ENCODE assay signal across 8 mouse cellular contexts in the genomic region with DNA sequence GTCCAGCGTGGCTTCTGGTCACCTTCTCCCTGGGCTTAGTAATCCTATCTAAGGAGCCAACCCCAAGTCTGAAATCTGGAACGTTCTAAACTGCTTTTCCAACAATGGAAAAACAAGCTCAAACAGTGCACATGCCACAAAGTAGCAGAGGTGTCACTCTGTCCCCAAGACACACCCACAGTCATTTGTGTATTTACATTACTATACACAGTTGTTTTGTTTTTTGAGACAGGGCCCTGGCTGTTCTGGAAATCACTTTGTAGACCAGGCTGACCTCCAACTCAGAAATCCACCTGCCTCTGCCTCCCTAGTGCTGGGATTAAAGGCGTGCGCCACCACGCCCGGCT. TPM values are rescaled to one million over a fixed set of nuclear protein-coding genes. Genes with fewer than 3 reads are reported as not detected.
DNase-seq lines count a peak whose midpoint lies in the region; ATAC-seq and TF ChIP-seq lines count a peak whose summit lies in the region.

No protein-coding gene starts in this region.

- no peaks in the 10 kb centered on the region for H3K9me3 ChIP-seq in forebrain, embryonic 12.5 days
- no peaks in the 10 kb centered on the region for H3K9me3 ChIP-seq in liver, embryonic 12.5 days (replicated peaks)
- H3K9me3 ChIP-seq in stomach, embryonic 16.5 days (replicated peaks; ENCODE audit: control insufficient read depth, low read length): no peaks in the 10 kb centered on the region

- H3K9ac ChIP-seq in forebrain, embryonic 12.5 days: peak overlapping the region; percentile 5; the same call in 1 of the 2 replicates
- peak overlapping the region; percentile 96 for H3K9ac ChIP-seq in liver, embryonic 12.5 days
- H3K9ac ChIP-seq in stomach, embryonic 16.5 days (ENCODE audit: low read length): peak overlapping the region; percentile 99

- no peak for ATAC-seq in forebrain, embryonic 12.5 days (ENCODE audit: low FRiP score)
- ATAC-seq in liver, embryonic 12.5 days: peak; percentile 46
- no peak for ATAC-seq in stomach, embryonic 16.5 days (ENCODE audit: insufficient read depth, low FRiP score)

- peak overlapping the region; percentile 89 for H3K4me3 ChIP-seq in testis, adult 2 months (ENCODE audit: control insufficient read depth, low read depth, low read length)
- peak overlapping the region; percentile 99 for H3K4me3 ChIP-seq in forebrain, embryonic 12.5 days (replicated peaks)
- H3K4me3 ChIP-seq in liver, embryonic 12.5 days: peak overlapping the region; percentile 95
- peak overlapping the region; percentile 98 for H3K4me3 ChIP-seq in stomach, embryonic 16.5 days (replicated peaks; ENCODE audit: low read length)

- no peaks in the 10 kb centered on the region for H3K27me3 ChIP-seq in testis, adult 2 months (ENCODE audit: control insufficient read depth, insufficient read depth, low read length)
- no peaks in the 10 kb centered on the region for H3K27me3 ChIP-seq in forebrain, embryonic 12.5 days
- no peaks in the 10 kb centered on the region for H3K27me3 ChIP-seq in liver, embryonic 12.5 days (replicated peaks)
- H3K27me3 ChIP-seq in stomach, embryonic 16.5 days (ENCODE audit: control insufficient read depth, insufficient read depth, low read length): peaks cover 3% of the 10 kb centered on the region; the same call in 1 of the 2 replicates

- 63% methylated on average over 6 of the region's 6 CpGs for WGBS in forebrain, embryonic 12.5 days
- 45% methylated on average over 6 of the region's 6 CpGs for WGBS in liver, embryonic 12.5 days (ENCODE audit: insufficient replicate concordance)
- 59% methylated on average over 6 of the region's 6 CpGs for WGBS in stomach, embryonic 16.5 days

- H3K4me1 ChIP-seq in testis, adult 2 months (ENCODE audit: control insufficient read depth, insufficient read depth, low read length): peaks cover 6% of the 10 kb centered on the region
- H3K4me1 ChIP-seq in forebrain, embryonic 12.5 days: peaks cover 18% of the 10 kb centered on the region
- H3K4me1 ChIP-seq in liver, embryonic 12.5 days: peaks cover 41% of the 10 kb centered on the region
- H3K4me1 ChIP-seq in stomach, embryonic 16.5 days (ENCODE audit: control insufficient read depth, insufficient read depth, low read length): peaks cover 16% of the 10 kb centered on the region

- H3K4me2 ChIP-seq in forebrain, embryonic 12.5 days: peak overlapping the region; percentile 92
- peak overlapping the region; percentile 79 for H3K4me2 ChIP-seq in liver, embryonic 12.5 days
- H3K4me2 ChIP-seq in stomach, embryonic 16.5 days (ENCODE audit: low read depth, low read length): peak overlapping the region; percentile 81

- no peaks in the 10 kb centered on the region for H3K36me3 ChIP-seq in testis, adult 2 months (ENCODE audit: control insufficient read depth, insufficient read depth, low read length)
- peaks cover 8% of the 10 kb centered on the region for H3K36me3 ChIP-seq in forebrain, embryonic 12.5 days (replicated peaks)
- H3K36me3 ChIP-seq in liver, embryonic 12.5 days: peaks cover 24% of the 10 kb centered on the region
- no peaks in the 10 kb centered on the region for H3K36me3 ChIP-seq in stomach, embryonic 16.5 days (ENCODE audit: control insufficient read depth, insufficient read depth, low read length)

- DNase-seq in testis, postnatal 14 days (ENCODE audit: low spot score): no peak
- DNase-seq in thymus, adult 18-20 months: no peak
- no peak for DNase-seq in ovary, postnatal 14 days (ENCODE audit: low spot score)
- DNase-seq in kidney, postnatal 25 days: no peak

- H3K27ac ChIP-seq in testis, adult 2 months (ENCODE audit: control insufficient read depth, insufficient read depth, low read depth, low read length): peak overlapping the region; percentile 67
- peak overlapping the region; percentile 74; the same call in 1 of the 2 replicates for H3K27ac ChIP-seq in forebrain, embryonic 12.5 days
- peak overlapping the region; percentile 83 for H3K27ac ChIP-seq in liver, embryonic 12.5 days
- H3K27ac ChIP-seq in stomach, embryonic 16.5 days (ENCODE audit: low read length): no peak overlapping the region

- TF ChIP-seq CTCF in testis, adult 2 months (IDR thresholded peaks at IDR 0.05; ENCODE audit: control insufficient read depth, insufficient read depth, insufficient replicate concordance, low read depth, low read length): no peak

- no peak for TF ChIP-seq POLR2A in testis, adult 2 months (IDR thresholded peaks at IDR 0.05; ENCODE audit: control insufficient read depth, low read depth, low read length)

RNA-seq across cellular contexts. Expression of gene Pelp1, which starts 0.4 kb away (rescaled TPM):
- polyA plus RNA-seq in testis, adult 2 months (2012; rRNA removed): 36.7 and 38.4 TPM in 2 replicates
- 40.3 and 46.2 TPM in 2 replicates for polyA plus RNA-seq in forebrain, embryonic 12.5 days (2016; fragmentation: Nextera tagmentation; extraction: Ambion mirVana)
- 28.6 and 29.7 TPM in 2 replicates for polyA plus RNA-seq in liver, embryonic 12.5 days (2016; fragmentation: Nextera tagmentation; extraction: Ambion mirVana)
- 32.0 and 32.2 TPM in 2 replicates for polyA plus RNA-seq in stomach, embryonic 16.5 days (2015; fragmentation: Nextera tagmentation; extraction: Ambion mirVana)

RNA-seq across cellular contexts. Expression of gene Arrb2, which starts 22.2 kb away (rescaled TPM):
- polyA plus RNA-seq in testis, adult 2 months (2012; rRNA removed): 8.9 and 10.6 TPM in 2 replicates
- 36.9 and 40.5 TPM in 2 replicates for polyA plus RNA-seq in forebrain, embryonic 12.5 days (2016; fragmentation: Nextera tagmentation; extraction: Ambion mirVana)
- polyA plus RNA-seq in liver, embryonic 12.5 days (2016; fragmentation: Nextera tagmentation; extraction: Ambion mirVana): 17.9 and 22.5 TPM in 2 replicates
- 14.7 and 14.8 TPM in 2 replicates for polyA plus RNA-seq in stomach, embryonic 16.5 days (2015; fragmentation: Nextera tagmentation; extraction: Ambion mirVana)

RNA-seq across cellular contexts. Expression of gene Med11, which starts 41.4 kb away (rescaled TPM):
- polyA plus RNA-seq in testis, adult 2 months (2012; rRNA removed): 8.3 and 10.2 TPM in 2 replicates
- polyA plus RNA-seq in forebrain, embryonic 12.5 days (2016; fragmentation: Nextera tagmentation; extraction: Ambion mirVana): 32.1 and 32.5 TPM in 2 replicates
- polyA plus RNA-seq in liver, embryonic 12.5 days (2016; fragmentation: Nextera tagmentation; extraction: Ambion mirVana): 19.7 and 21.7 TPM in 2 replicates
- polyA plus RNA-seq in stomach, embryonic 16.5 days (2015; fragmentation: Nextera tagmentation; extraction: Ambion mirVana): 37.4 and 37.9 TPM in 2 replicates

RNA-seq across cellular contexts. Expression of gene Zmynd15, which starts 49.0 kb away (rescaled TPM):
- 186 and 201 TPM in 2 replicates for polyA plus RNA-seq in testis, adult 2 months (2012; rRNA removed)
- polyA plus RNA-seq in forebrain, embryonic 12.5 days (2016; fragmentation: Nextera tagmentation; extraction: Ambion mirVana): 0.35 and 0.43 TPM in 2 replicates
- 0.12 and 0.23 TPM in 2 replicates for polyA plus RNA-seq in liver, embryonic 12.5 days (2016; fragmentation: Nextera tagmentation; extraction: Ambion mirVana)
- polyA plus RNA-seq in stomach, embryonic 16.5 days (2015; fragmentation: Nextera tagmentation; extraction: Ambion mirVana): 0.45 and 0.97 TPM in 2 replicates

RNA-seq across cellular contexts. Expression of gene Cxcl16, which starts 49.5 kb away (rescaled TPM):
- 3.2 and 3.9 TPM in 2 replicates for polyA plus RNA-seq in testis, adult 2 months (2012; rRNA removed)
- 0.74 and 1.0 TPM in 2 replicates for polyA plus RNA-seq in forebrain, embryonic 12.5 days (2016; fragmentation: Nextera tagmentation; extraction: Ambion mirVana)
- 0.87 and 1.1 TPM in 2 replicates for polyA plus RNA-seq in liver, embryonic 12.5 days (2016; fragmentation: Nextera tagmentation; extraction: Ambion mirVana)
- 9.0 and 10.5 TPM in 2 replicates for polyA plus RNA-seq in stomach, embryonic 16.5 days (2015; fragmentation: Nextera tagmentation; extraction: Ambion mirVana)

Comparison
In these comparisons a context has a peak if more than half of its experiments do, and no peak if none do; other contexts are left out.
1. H3K9ac ChIP-seq: peak in every context shown above with its lines; median percentile 99 in stomach, embryonic 16.5 days; 96 in liver, embryonic 12.5 days; 5 in forebrain, embryonic 12.5 days.